Mouse (Mus musculus) embryo, embryonic 11 days (tissue): ENCODE measurements at regions not wholly inside any gene's neighbourhood (a gene's known extent, or its start where the extent isn't known, plus 50 kb on each side); places are given as distances from the start of the nearest gene placed in this dataset.

Experiments used
- DNase-seq: peaks from one replicate; pipeline ENCODE4 v3.0.0-alpha.2; 2015

- peak; percentile 12 for DNase-seq
Measured at GRCm38 (mm10) chr16:49965528-49966250, 165.4 kb downstream of the Cd47 start.

- no peak for DNase-seq
Measured at GRCm38 (mm10) chr16:49966251-49966588, 165.9 kb downstream of the Cd47 start.

GRCm38 (mm10) chr16:49967110-49967509 lies 166.8 kb downstream of the Cd47 start:
- no peak for DNase-seq

- no peak for DNase-seq
Measured at GRCm38 (mm10) chr16:49968291-49968870, 168.0 kb downstream of the Cd47 start.

- DNase-seq, result no peak
Measured at GRCm38 (mm10) chr16:49969035-49969434, 168.7 kb downstream of the Cd47 start.

- no peak for DNase-seq
Measured at GRCm38 (mm10) chr16:49969693-49970296, 169.5 kb downstream of the Cd47 start.

- no peak for DNase-seq
Measured at GRCm38 (mm10) chr16:49970297-49970804, 170.0 kb downstream of the Cd47 start.

GRCm38 (mm10) chr16:49971141-49971555 lies 170.8 kb downstream of the Cd47 start:
- no peak for DNase-seq

- DNase-seq, result no peak
Measured at GRCm38 (mm10) chr16:49977276-49977675, 176.9 kb downstream of the Cd47 start.

GRCm38 (mm10) chr16:49979426-49979940 lies 179.2 kb downstream of the Cd47 start:
- no peak for DNase-seq

- DNase-seq, result no peak
Measured at GRCm38 (mm10) chr16:49980178-49980646, 179.9 kb downstream of the Cd47 start.

- DNase-seq, result no peak
Measured at GRCm38 (mm10) chr16:49982180-49982579, 181.8 kb downstream of the Cd47 start.

GRCm38 (mm10) chr16:49985082-49986076 lies 185.0 kb downstream of the Cd47 start:
- peak; percentile 13 for DNase-seq

GRCm38 (mm10) chr16:49986954-49987353 lies 186.6 kb downstream of the Cd47 start:
- DNase-seq, result no peak

- DNase-seq, result no peak
Measured at GRCm38 (mm10) chr16:49995822-49996221, 195.5 kb downstream of the Cd47 start.

- no peak for DNase-seq
Measured at GRCm38 (mm10) chr16:49996593-49996992, 196.3 kb downstream of the Cd47 start.

- no peak for DNase-seq
Measured at GRCm38 (mm10) chr16:49997040-49997439, 196.7 kb downstream of the Cd47 start.

GRCm38 (mm10) chr16:50000805-50001204 lies 200.5 kb downstream of the Cd47 start:
- DNase-seq, result no peak

GRCm38 (mm10) chr16:50001662-50002455 lies 201.5 kb downstream of the Cd47 start:
- DNase-seq, result no peak

- DNase-seq, result no peak
Measured at GRCm38 (mm10) chr16:50002456-50002788, 202.1 kb downstream of the Cd47 start.

GRCm38 (mm10) chr16:50009046-50009445 lies 208.7 kb downstream of the Cd47 start:
- no peak for DNase-seq

GRCm38 (mm10) chr16:50009542-50009941 lies 209.2 kb downstream of the Cd47 start:
- no peak for DNase-seq
